Mouse (Mus musculus): Measurements from ENCODE around the gene Gm10100. TPM values are rescaled to one million over a fixed set of nuclear protein-coding genes. Genes with fewer than 3 reads are reported as not detected.
"Not testable (repeated sequence)": the region's sequence is repeated elsewhere in the genome, so short reads cannot be mapped to it uniquely, and the experiment has no call there.

The Gm10100 gene
- total RNA-seq, 1 experiment from 2014 or later: not detected

GRCm38 (mm10) chr10:77738929-77739328, 12.6 kb downstream of the Gm10100 start:
- ATAC-seq (replicated peaks in 1 of 2; ENCODE audit: insufficient read depth in 1 of 2, low FRiP score in 2 of 2, low TSS enrichment in 1 of 2, low read depth in 1 of 2, poor library complexity in 2 of 2, severe bottlenecking in 2 of 2): no peak

- ATAC-seq (replicated peaks in 1 of 2; ENCODE audit: insufficient read depth in 1 of 2, low FRiP score in 2 of 2, low TSS enrichment in 1 of 2, low read depth in 1 of 2, poor library complexity in 2 of 2, severe bottlenecking in 2 of 2): not testable (repeated sequence)
Measured at GRCm38 (mm10) chr10:77741924-77742688, 15.8 kb downstream of the Gm10100 start, which contains the start of gene Gm18596. Gene Gm18596 (minus strand): TSS chr10:77742638.

- not testable (repeated sequence) for ATAC-seq (replicated peaks in 1 of 2; ENCODE audit: insufficient read depth in 1 of 2, low FRiP score in 2 of 2, low TSS enrichment in 1 of 2, low read depth in 1 of 2, poor library complexity in 2 of 2, severe bottlenecking in 2 of 2)
Measured at GRCm38 (mm10) chr10:77750686-77751085, 24.4 kb downstream of the Gm10100 start.

- not testable (repeated sequence) for ATAC-seq (replicated peaks in 1 of 2; ENCODE audit: insufficient read depth in 1 of 2, low FRiP score in 2 of 2, low TSS enrichment in 1 of 2, low read depth in 1 of 2, poor library complexity in 2 of 2, severe bottlenecking in 2 of 2)
Measured at GRCm38 (mm10) chr10:77751254-77751653, 25.0 kb downstream of the Gm10100 start, which contains the start of gene Gm9736. Gene Gm9736 (minus strand): TSS chr10:77751354.

- ATAC-seq (replicated peaks in 1 of 2; ENCODE audit: insufficient read depth in 1 of 2, low FRiP score in 2 of 2, low TSS enrichment in 1 of 2, low read depth in 1 of 2, poor library complexity in 2 of 2, severe bottlenecking in 2 of 2): not testable (repeated sequence)
Measured at GRCm38 (mm10) chr10:77752312-77752711, 26.0 kb downstream of the Gm10100 start.

- no peak for ATAC-seq (replicated peaks in 1 of 2; ENCODE audit: insufficient read depth in 1 of 2, low FRiP score in 2 of 2, low TSS enrichment in 1 of 2, low read depth in 1 of 2, poor library complexity in 2 of 2, severe bottlenecking in 2 of 2)
Measured at GRCm38 (mm10) chr10:77753448-77753847, 27.2 kb downstream of the Gm10100 start.

- not testable (repeated sequence) for ATAC-seq (replicated peaks in 1 of 2; ENCODE audit: insufficient read depth in 1 of 2, low FRiP score in 2 of 2, low TSS enrichment in 1 of 2, low read depth in 1 of 2, poor library complexity in 2 of 2, severe bottlenecking in 2 of 2)
Measured at GRCm38 (mm10) chr10:77759582-77759981, 33.3 kb downstream of the Gm10100 start, which contains the start of gene Gm3233. Gene Gm3233 (minus strand): TSS chr10:77759682.

- no peak for ATAC-seq (replicated peaks in 1 of 2; ENCODE audit: insufficient read depth in 1 of 2, low FRiP score in 2 of 2, low TSS enrichment in 1 of 2, low read depth in 1 of 2, poor library complexity in 2 of 2, severe bottlenecking in 2 of 2)
Measured at GRCm38 (mm10) chr10:77769727-77770126, 43.4 kb downstream of the Gm10100 start.

- ATAC-seq (replicated peaks in 1 of 2; ENCODE audit: insufficient read depth in 1 of 2, low FRiP score in 2 of 2, low TSS enrichment in 1 of 2, low read depth in 1 of 2, poor library complexity in 2 of 2, severe bottlenecking in 2 of 2): not testable (repeated sequence)
Measured at GRCm38 (mm10) chr10:77771225-77771624, 44.9 kb downstream of the Gm10100 start, which contains the start of gene Gm3238. Gene Gm3238 (minus strand): TSS chr10:77771325.

- not testable (repeated sequence) for ATAC-seq (replicated peaks in 1 of 2; ENCODE audit: insufficient read depth in 1 of 2, low FRiP score in 2 of 2, low TSS enrichment in 1 of 2, low read depth in 1 of 2, poor library complexity in 2 of 2, severe bottlenecking in 2 of 2)
Measured at GRCm38 (mm10) chr10:77772142-77772541, 45.9 kb downstream of the Gm10100 start.

Other genes with a start within 250 kb of the Gm10100 start
- gene Fam207a, start 210.7 kb upstream of the Gm10100 start, total RNA-seq (2017): 19.2 and 32.6 TPM in 2 replicates
- gene Itgb2, start 196.2 kb upstream of the Gm10100 start, total RNA-seq (2017): 51.2 and 56.5 TPM in 2 replicates
- gene Pttg1ip, start 144.8 kb upstream of the Gm10100 start, total RNA-seq (2017): 56.2 and 65.8 TPM in 2 replicates
- gene Sumo3, start 120.4 kb upstream of the Gm10100 start, total RNA-seq (2017): 148 and 150 TPM in 2 replicates
- not detected in 2 replicates for gene Gm49325, start 120.3 kb upstream of the Gm10100 start, total RNA-seq (2017)
- gene Ube2g2, start 104.2 kb upstream of the Gm10100 start, total RNA-seq (2017): 25.6 and 27.5 TPM in 2 replicates
- 2.8 and 3.1 TPM in 2 replicates for gene Tspear, start 39.9 kb upstream of the Gm10100 start, total RNA-seq (2017)
- not detected in 2 replicates for gene Gm19402, start 35.7 kb upstream of the Gm10100 start, total RNA-seq (2017)
- gene Gm9508, start 29.3 kb upstream of the Gm10100 start, total RNA-seq (2017): not detected in 2 replicates
- gene Gm10272, start 19.9 kb upstream of the Gm10100 start, total RNA-seq (2017): not detected in 2 replicates
- gene Gm10024, start 15.0 kb upstream of the Gm10100 start, total RNA-seq (2017): not detected in 2 replicates
- not detected in 2 replicates for gene Gm10142, start 10.7 kb upstream of the Gm10100 start, total RNA-seq (2017)
- not detected in 2 replicates for gene Krtap12-1, start 5.9 kb upstream of the Gm10100 start, total RNA-seq (2017)
- not detected in 2 replicates for gene Gm18596, start 16.2 kb downstream of the Gm10100 start, total RNA-seq (2017)
- not detected in 2 replicates for gene Gm9736, start 24.9 kb downstream of the Gm10100 start, total RNA-seq (2017)
- not detected in 2 replicates for gene Gm3233, start 33.2 kb downstream of the Gm10100 start, total RNA-seq (2017)
- gene Gm3238, start 44.8 kb downstream of the Gm10100 start, total RNA-seq (2017): not detected in 2 replicates
- not detected in 2 replicates for gene Gm7138, start 50.5 kb downstream of the Gm10100 start, total RNA-seq (2017)
- gene Gm3250, start 56.1 kb downstream of the Gm10100 start, total RNA-seq (2017): not detected in 2 replicates
- not detected in 2 replicates for gene Gm7137, start 61.7 kb downstream of the Gm10100 start, total RNA-seq (2017)
- not detected in 2 replicates for gene Gm9639, start 68.6 kb downstream of the Gm10100 start, total RNA-seq (2017)
- gene Gm19668, start 72.6 kb downstream of the Gm10100 start, total RNA-seq (2017): not detected in 2 replicates
- not detected in 2 replicates for gene Gm9507, start 85.4 kb downstream of the Gm10100 start, total RNA-seq (2017)
- not detected in 2 replicates for gene Gm2696, start 88.2 kb downstream of the Gm10100 start, total RNA-seq (2017)
- not detected in 2 replicates for gene Krtap10-4, start 100.6 kb downstream of the Gm10100 start, total RNA-seq (2017)
- gene Krtap10-10, start 109.5 kb downstream of the Gm10100 start, total RNA-seq (2017): not detected in 2 replicates
- gene Gm36176, start 120.3 kb downstream of the Gm10100 start, total RNA-seq (2017): not detected in 2 replicates
- not detected in 2 replicates for gene Gm10318, start 126.4 kb downstream of the Gm10100 start, total RNA-seq (2017)
- gene Gm3285, start 135.5 kb downstream of the Gm10100 start, total RNA-seq (2017): not detected in 2 replicates
- gene Lrrc3, start 176.1 kb downstream of the Gm10100 start, total RNA-seq (2017): 0.31 TPM in 1 of 2 replicates, not detected in the other
- gene Trpm2, start 244.1 kb downstream of the Gm10100 start, total RNA-seq (2017): 2.6 and 10.0 TPM in 2 replicates